ENCODE assay signal across 11 mouse cellular contexts in genomic region chr14:3049513-3049800, GRCm38 (mm10). TPM values are rescaled to one million over a fixed set of nuclear protein-coding genes. Genes with fewer than 3 reads are reported as not detected.
DNase-seq lines count a peak whose midpoint lies in the region; ATAC-seq and TF ChIP-seq lines count a peak whose summit lies in the region.
"Not testable (repeated sequence)": the region's sequence is repeated elsewhere in the genome, so short reads cannot be mapped to it uniquely, and the experiment has no call there.
"Had no signal": no experiment of that assay in that cellular context is flagged by ENCODE, and none has a peak within 500 bp of the region (broad histone marks: within the 10 kb centered on the region; RNA-seq: fewer than 3 reads in every experiment).

No protein-coding gene starts in this region.

- not testable (repeated sequence) for TF ChIP-seq CTCF in cortical plate, adult 2 months (IDR thresholded peaks at IDR 0.05; ENCODE audit: extremely low read depth, insufficient read depth, low read length); liver, embryonic 14.5 days (IDR thresholded peaks at IDR 0.05; ENCODE audit: low read depth); midbrain, postnatal 0 days (IDR thresholded peaks at IDR 0.05)

- H3K27me3 ChIP-seq in hindbrain, embryonic 12.5 days; liver, embryonic 14.5 days (ENCODE audit: control insufficient read depth, insufficient read depth, low read length); midbrain, postnatal 0 days (ENCODE audit: insufficient read depth, low read length): not testable (repeated sequence)

- peak overlapping the region; percentile 24 to 51; a peak in 3 of 4 replicates for H3K4me3 ChIP-seq in ES-E14 (ENCODE audit: insufficient read depth in 1 of 2, low read depth in 1 of 2, low read length in 2 of 2, poor library complexity in 1 of 2, severe bottlenecking in 1 of 2)
- peak overlapping the region; percentile 45 for H3K4me3 ChIP-seq in cortical plate, adult 2 months (ENCODE audit: insufficient read depth, low read length)
- H3K4me3 ChIP-seq in hindbrain, embryonic 12.5 days = peak overlapping the region; percentile 53
- H3K4me3 ChIP-seq in liver, embryonic 14.5 days (ENCODE audit: insufficient read depth in 1 of 2, low read depth in 2 of 2, low read length in 2 of 2) = 0 out of 4 replicates have a peak overlapping the region, but pooled peaks of 1 of the 2 experiments have one; percentile 17
- H3K4me3 ChIP-seq in midbrain, postnatal 0 days (ENCODE audit: low read depth, low read length) = peak overlapping the region; percentile 45

- TF ChIP-seq EP300 in liver, embryonic 14.5 days (IDR thresholded peaks at IDR 0.05; ENCODE audit: low read depth) = not testable (repeated sequence)

- not testable (repeated sequence) for ATAC-seq in hindbrain, embryonic 12.5 days (ENCODE audit: low FRiP score); liver, embryonic 14.5 days (ENCODE audit: insufficient read depth); midbrain, postnatal 0 days (ENCODE audit: low FRiP score)

- peak overlapping the region; percentile 65 for H3K4me2 ChIP-seq in hindbrain, embryonic 12.5 days (replicated peaks)
- peak overlapping the region; percentile 32; the same call in 1 of the 2 replicates for H3K4me2 ChIP-seq in liver, embryonic 14.5 days (ENCODE audit: low read depth)
- peak overlapping the region; percentile 51; the same call in 1 of the 2 replicates for H3K4me2 ChIP-seq in midbrain, postnatal 0 days (ENCODE audit: low read depth, low read length, poor library complexity, severe bottlenecking)

- WGBS in hindbrain, embryonic 12.5 days = under 1% methylated on average over 17 of the region's 20 CpGs
- 3% methylated on average over 13 of the region's 20 CpGs for WGBS in liver, embryonic 14.5 days (ENCODE audit: insufficient replicate concordance)
- 1% methylated on average over 10 of the region's 20 CpGs for WGBS in midbrain, postnatal 0 days

- not testable (repeated sequence) for H3K36me3 ChIP-seq in ES-E14 (ENCODE audit: control insufficient read depth, insufficient read depth, low read length, poor library complexity, severe bottlenecking); hindbrain, embryonic 12.5 days; liver, embryonic 14.5 days (replicated peaks; ENCODE audit: control insufficient read depth, insufficient read depth, low read depth); midbrain, postnatal 0 days (ENCODE audit: insufficient read depth, low read length)

- 0 out of 2 replicates have a peak overlapping the region, but pooled peaks have one; percentile 14 for H3K9ac ChIP-seq in ES-E14 (ENCODE audit: insufficient read depth, low read depth, low read length, poor library complexity, severe bottlenecking)
- peak overlapping the region; percentile 70 for H3K9ac ChIP-seq in hindbrain, embryonic 12.5 days
- H3K9ac ChIP-seq in liver, embryonic 14.5 days (replicated peaks) = not testable (repeated sequence)
- peak overlapping the region; percentile 57; the same call in 1 of the 2 replicates for H3K9ac ChIP-seq in midbrain, postnatal 0 days (replicated peaks; ENCODE audit: low read length, poor library complexity, severe bottlenecking)

- not testable (repeated sequence) for H3K4me1 ChIP-seq in ES-E14 (ENCODE audit: control insufficient read depth in 2 of 2, insufficient read depth in 2 of 2, low read length in 2 of 2, poor library complexity in 1 of 2); cortical plate, adult 2 months (ENCODE audit: control insufficient read depth, insufficient read depth, low read length); hindbrain, embryonic 12.5 days; liver, embryonic 14.5 days (replicated peaks; ENCODE audit: control insufficient read depth in 2 of 2, insufficient read depth in 2 of 2, low read length in 1 of 2); midbrain, postnatal 0 days (ENCODE audit: insufficient read depth, low read length)

- TF ChIP-seq POLR2A in cortical plate, adult 2 months (IDR thresholded peaks at IDR 0.05; ENCODE audit: extremely low read depth, insufficient read depth, low read length) = not testable (repeated sequence)

- not testable (repeated sequence) for DNase-seq in ES-E14 (ENCODE audit: low read depth, low spot score); liver, embryonic 14.5 days (ENCODE audit: low read depth in 3 of 3, low spot score in 3 of 3); midbrain, postnatal 0 days (ENCODE audit: low spot score)
- peak; percentile 3 to 6 for DNase-seq in frontal cortex, postnatal 10 days (ENCODE audit: low spot score in 2 of 2)
- DNase-seq in kidney, postnatal 10 days = peak; percentile 24
- DNase-seq in testis, postnatal 10 days (ENCODE audit: low spot score) = peak; percentile 40

- in situ Hi-C loops in ES-E14 (cut with MboI; ENCODE audit: low sequenced_read_pairs in 2 of 2, unreplicated experiment in 2 of 2) = not testable (repeated sequence)

- not testable (repeated sequence) for H3K9me3 ChIP-seq in ES-E14 (ENCODE audit: control insufficient read depth, insufficient read depth, low read depth, low read length); hindbrain, embryonic 12.5 days (replicated peaks); liver, embryonic 14.5 days (ENCODE audit: control insufficient read depth, low read length); midbrain, postnatal 0 days (ENCODE audit: low read length)

- not testable (repeated sequence) for H3K27ac ChIP-seq in ES-E14 (ENCODE audit: insufficient read depth, low read depth, low read length, poor library complexity, severe bottlenecking); cortical plate, adult 2 months (ENCODE audit: insufficient read depth, low read length); hindbrain, embryonic 12.5 days; liver, embryonic 14.5 days; midbrain, postnatal 0 days (ENCODE audit: low read depth, low read length)

RNA-seq across cellular contexts. Expression of gene Gm2897, which starts 0.4 kb away (rescaled TPM):
- total RNA-seq in ES-E14 (2012; rRNA removed) = 2.4 and 3.8 TPM in 2 replicates
- 0.85 and 0.86 TPM in 2 replicates for polyA plus RNA-seq in cortical plate, adult 2 months (2012; rRNA removed)
- polyA plus RNA-seq in hindbrain, embryonic 12.5 days (2016; fragmentation: Nextera tagmentation; extraction: Ambion mirVana) = 6.4 and 7.5 TPM in 2 replicates
- 0.17 and 0.18 TPM in 2 replicates for polyA plus RNA-seq in liver, embryonic 14.5 days (2012; rRNA removed)
- 0.08 TPM in 1 of 2 replicates, not detected in the other for polyA plus RNA-seq in liver, embryonic 14.5 days (2014; fragmentation: Nextera tagmentation; extraction: Ambion mirVana)
- 9.0 and 10.8 TPM in 2 replicates for total RNA-seq in midbrain, postnatal 0 days (2014; rRNA removed)
- 15.1 and 15.4 TPM in 2 replicates for polyA plus RNA-seq in midbrain, postnatal 0 days (2015; fragmentation: Nextera tagmentation; extraction: Ambion mirVana)
- polyA plus RNA-seq: C2C12 had no signal

RNA-seq across cellular contexts. Expression of gene Gm2888, which starts 19.7 kb away (rescaled TPM):
- not detected in 2 replicates for total RNA-seq in ES-E14 (2012; rRNA removed)
- polyA plus RNA-seq in cortical plate, adult 2 months (2012; rRNA removed) = not detected in 2 replicates
- polyA plus RNA-seq in hindbrain, embryonic 12.5 days (2016; fragmentation: Nextera tagmentation; extraction: Ambion mirVana) = not detected in 2 replicates
- polyA plus RNA-seq in liver, embryonic 14.5 days (2012; rRNA removed) = not detected in 2 replicates
- polyA plus RNA-seq in liver, embryonic 14.5 days (2014; fragmentation: Nextera tagmentation; extraction: Ambion mirVana) = not detected in 2 replicates
- total RNA-seq in midbrain, postnatal 0 days (2014; rRNA removed) = not detected in 2 replicates
- 0.09 TPM in 1 of 2 replicates, not detected in the other for polyA plus RNA-seq in midbrain, postnatal 0 days (2015; fragmentation: Nextera tagmentation; extraction: Ambion mirVana)
- total RNA-seq: hematopoietic stem cell, adult 5-6 weeks had no signal
- polyA plus RNA-seq: C2C12; thymus, adult 2 months had no signal
